Mouse (Mus musculus) thymus, adult 2 months (tissue): ENCODE measurements around the gene Slamf6. TPM values are rescaled to one million over a fixed set of nuclear protein-coding genes. Genes with fewer than 3 reads are reported as not detected.
A peak's percentile ranks its signal among the peaks of the same experiment; 100 is the strongest.
"Not testable (repeated sequence)": the region's sequence is repeated elsewhere in the genome, so short reads cannot be mapped to it uniquely, and the experiment has no call there.

Experiments
- DNase-seq: peaks from one replicate; pipeline ENCODE4 v3.0.0; 2021
- H3K27ac ChIP-seq: fragments of 200-500 bp; 2 replicates; pipeline ENCODE4 v1.5.1; 2012; ENCODE audit warnings: low read length, control low read depth; ENCODE audit not compliant: control insufficient read depth, insufficient read depth
- H3K27me3 ChIP-seq: fragments of 200-500 bp; 2 replicates; pipeline ENCODE4 v1.6.1; 2012; ENCODE audit warnings: mild to moderate bottlenecking, low read length, moderate library complexity, mixed read lengths; ENCODE audit not compliant: control insufficient read depth, insufficient read depth
- H3K36me3 ChIP-seq: fragments of 200-500 bp; 2 replicates; pipeline ENCODE4 v1.6.1; 2012; ENCODE audit warnings: mild to moderate bottlenecking, low read length, moderate library complexity; ENCODE audit not compliant: control insufficient read depth, insufficient read depth
- H3K4me1 ChIP-seq: fragments of 200-500 bp; replicated peaks from 2 replicates; pipeline ENCODE4 v1.6.1; 2012; ENCODE audit warnings: low read length; ENCODE audit not compliant: control insufficient read depth, insufficient read depth
- H3K4me3 ChIP-seq: fragments of 200-500 bp; 2 replicates; pipeline ENCODE4 v1.5.1; 2012; ENCODE audit warnings: mild to moderate bottlenecking, low read length, control low read depth, moderate library complexity; ENCODE audit not compliant: control insufficient read depth, insufficient read depth
- CTCF ChIP-seq: fragments of 200-500 bp; IDR thresholded peaks from 2 replicates; pipeline ENCODE4 v1.5.1; 2012; ENCODE audit warnings: mild to moderate bottlenecking, control low read depth, low read length, moderate library complexity, borderline replicate concordance; ENCODE audit not compliant: control insufficient read depth, poor library complexity, insufficient read depth; ENCODE audit errors: extremely low read depth
- POLR2A ChIP-seq: fragments of 200-500 bp; IDR thresholded peaks from 2 replicates; pipeline ENCODE4 v1.6.1; 2012; ENCODE audit warnings: mild to moderate bottlenecking, low read length, control low read depth, moderate library complexity; ENCODE audit not compliant: control insufficient read depth, poor library complexity, insufficient read depth; ENCODE audit errors: extremely low read depth
- WGBS: fragments of 180-500 bp; shearing (Covaris S2); methylation state at CpG from one replicate; pipeline ENCODE4 v1.1.7; 2018; 5-methylcytosine and 5-hydroxymethylcytosine counted together
- polyA plus RNA-seq: library from polyadenylated mRNA; depleted of rRNA; stranded (reverse); fragments of >200 nt; gene quantifications from 2 replicates; pipeline ENCODE4 v1.2.3, GENCODE M21; 2012; rRNA removed

Gene Slamf6
- polyA plus RNA-seq: 46.6 and 52.0 TPM in 2 replicates

GRCm38 (mm10) chr1:171917305-171918039 lies at the start of gene Slamf6:
Gene Slamf6 (plus strand): TSS chr1:171917515.
- Histone ChIP-seq H3K4me1 (peaks cover 26% of the 10 kb centered on the region), H3K36me3 (peaks cover 8% of the 10 kb centered on the region; the same call in 1 of the 2 replicates), H3K27me3 (no peaks in the 10 kb centered on the region), H3K27ac (peak within 1 kb of the TSS; percentile 93), H3K4me3 (peak within 1 kb of the TSS; percentile 58)
- WGBS: 7% methylated on average over 14 of the region's 14 CpGs
- DNase-seq: peak; percentile 61
- no peak for TF ChIP-seq CTCF
- TF ChIP-seq POLR2A: peak; percentile 19; the same call in 1 of the 2 replicates

DNA sequence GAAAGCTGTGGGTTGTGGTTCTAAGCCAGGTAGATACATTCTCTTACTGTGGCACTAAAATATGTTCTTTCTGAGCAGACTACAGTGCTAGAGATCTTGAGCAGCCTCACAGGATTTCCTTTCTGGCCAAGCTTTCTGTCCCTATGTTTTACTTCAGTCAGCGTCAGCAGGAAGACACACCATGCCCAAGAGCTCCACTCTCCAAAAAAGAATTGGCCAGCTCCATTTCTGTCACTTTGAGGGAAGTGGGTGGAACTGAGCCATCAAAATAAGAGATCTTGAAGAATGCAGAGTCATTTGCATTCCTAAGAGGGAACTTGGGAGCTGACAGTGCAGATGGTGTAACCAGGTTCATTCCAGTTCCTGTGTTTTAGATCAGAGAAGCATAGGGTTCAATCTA lies 30.3 kb upstream of the Slamf6 start:
- no peak overlapping the region for H3K4me3 ChIP-seq
- no peak for DNase-seq
- H3K36me3 ChIP-seq: peaks cover 37% of the 10 kb centered on the region
- no peak overlapping the region for H3K27ac ChIP-seq
- no peaks in the 10 kb centered on the region for H3K4me1 ChIP-seq
- no peak for TF ChIP-seq POLR2A
- no peak for TF ChIP-seq CTCF
- H3K27me3 ChIP-seq: no peaks in the 10 kb centered on the region
- WGBS: 95% methylated on average over 1 of the region's 1 CpGs

GRCm38 (mm10) chr1:171895364-171895763 lies 22.0 kb upstream of the Slamf6 start, which contains the start of gene Gm10521:
Gene Gm10521 (plus strand): TSS chr1:171895664.
- not testable (repeated sequence) for H3K36me3 ChIP-seq, DNase-seq, H3K27ac ChIP-seq, H3K27me3 ChIP-seq, H3K4me1 ChIP-seq, H3K4me3 ChIP-seq
- 98% methylated on average over 5 of the region's 5 CpGs for WGBS

DNA sequence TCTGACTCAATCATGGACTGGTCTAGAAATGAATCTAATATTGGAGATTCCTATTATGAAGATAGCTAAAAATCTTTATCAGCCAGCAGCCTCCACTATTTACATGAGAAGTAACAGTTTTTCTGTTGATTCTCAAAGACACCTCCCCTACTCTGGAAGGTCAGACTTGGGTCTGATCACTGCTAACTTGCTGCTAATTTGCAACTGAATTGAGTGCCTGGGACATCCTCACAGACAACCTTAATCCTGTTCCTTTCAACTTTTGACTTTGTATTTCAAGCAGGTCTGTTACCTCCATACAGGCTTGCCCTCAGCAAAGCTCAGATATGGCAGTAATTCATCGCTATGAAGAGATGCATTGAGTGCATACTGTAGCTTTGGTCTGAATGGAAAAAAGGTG lies 13.3 kb upstream of the Slamf6 start:
- Histone ChIP-seq H3K36me3 (no peaks in the 10 kb centered on the region), H3K4me3 (no peak overlapping the region), H3K4me1 (0 out of 2 replicates have a peak, but pooled peaks cover 2% of the 10 kb centered on the region), H3K27me3 (no peaks in the 10 kb centered on the region), H3K27ac (no peak overlapping the region)
- TF ChIP-seq CTCF (no peak), POLR2A (no peak)
- WGBS: 98% methylated on average over 1 of the region's 1 CpGs
- no peak for DNase-seq

DNA sequence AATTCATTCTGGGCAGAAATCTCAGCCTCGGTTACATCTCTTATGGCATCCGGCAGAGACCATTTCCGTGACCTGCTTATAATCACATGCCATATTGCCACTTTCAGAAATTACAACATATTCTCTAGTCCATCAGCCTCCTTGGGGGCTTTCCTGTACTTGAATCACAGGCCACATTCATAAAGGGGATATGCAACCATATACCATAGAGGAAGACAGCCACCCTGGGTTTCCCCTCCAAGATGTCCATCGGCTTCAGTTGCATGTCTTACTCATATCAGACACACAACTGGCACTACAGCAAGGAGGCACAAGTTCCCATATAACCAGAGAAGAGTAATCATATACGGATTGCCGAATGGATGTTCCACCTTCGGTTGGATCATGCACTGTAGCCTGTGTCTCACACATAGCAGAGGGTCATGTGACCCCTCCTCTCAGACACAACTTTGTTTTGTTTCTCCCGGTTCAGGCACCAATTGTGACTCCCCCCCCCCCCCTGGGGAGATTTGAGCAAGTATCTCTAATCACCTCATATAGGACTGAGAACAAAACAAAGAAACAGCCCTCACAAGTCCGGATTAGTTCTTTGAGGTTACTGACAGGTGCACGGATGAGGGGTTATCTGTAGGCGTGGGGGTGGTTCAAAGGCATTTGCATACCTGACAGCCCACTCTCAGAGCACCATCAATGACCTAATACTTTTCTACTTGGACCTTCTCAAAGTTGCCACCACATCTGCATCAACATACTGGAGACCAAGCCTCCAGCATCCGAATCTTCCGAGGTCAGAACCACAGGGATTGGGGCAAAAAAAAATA lies 1.5 kb upstream of the Slamf6 start:
- H3K36me3 ChIP-seq: peaks cover 17% of the 10 kb centered on the region; the same call in 1 of the 2 replicates
- H3K27me3 ChIP-seq: no peaks in the 10 kb centered on the region
- DNase-seq: peak; percentile 39
- peak overlapping the region; percentile 74 for H3K27ac ChIP-seq
- H3K4me3 ChIP-seq: no peak overlapping the region; the same call in 1 of the 2 replicates
- H3K4me1 ChIP-seq: peaks cover 21% of the 10 kb centered on the region
- 57% methylated on average over 13 of the region's 13 CpGs for WGBS
- TF ChIP-seq CTCF: no peak
- TF ChIP-seq POLR2A: no peak

DNA sequence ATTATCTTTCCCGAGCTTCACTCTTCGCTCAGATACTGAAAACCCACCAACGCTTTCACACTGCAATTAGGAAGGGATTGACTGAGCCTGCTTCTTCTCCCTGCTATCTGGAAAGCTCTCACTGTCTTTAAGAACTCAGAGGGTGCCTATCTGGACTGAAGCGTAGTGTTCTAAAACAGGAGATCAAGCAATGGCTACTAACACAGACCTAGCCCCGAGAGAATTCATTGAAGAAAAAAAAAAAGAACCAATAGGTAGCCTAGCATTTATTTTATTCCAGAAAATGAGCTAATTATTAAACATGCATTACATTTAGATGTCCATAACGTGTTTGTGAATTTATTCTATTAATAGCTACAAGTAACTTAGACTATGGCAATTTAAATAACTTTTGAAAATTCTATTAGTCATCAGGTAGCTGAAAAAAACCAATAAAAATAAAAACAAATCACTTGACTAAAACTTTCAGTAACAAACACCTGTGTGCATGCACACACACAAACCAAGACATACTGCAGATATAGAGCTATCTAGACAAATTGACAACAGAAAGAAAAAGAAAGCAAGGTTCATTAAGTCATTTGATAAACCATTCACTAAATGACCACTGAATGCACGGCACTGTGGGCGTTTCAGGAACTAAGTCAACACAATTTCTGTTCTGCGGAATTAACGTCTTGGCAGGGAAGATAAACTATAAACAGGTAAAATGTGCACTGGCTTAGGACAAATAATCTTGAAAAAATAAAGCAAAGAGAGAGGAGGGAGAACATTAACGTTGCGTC lies 1.0 kb downstream of the Slamf6 start:
- peak overlapping the region; percentile 93; the same call in 1 of the 2 replicates for H3K27ac ChIP-seq
- H3K4me1 ChIP-seq: peaks cover 29% of the 10 kb centered on the region
- DNase-seq: no peak
- H3K27me3 ChIP-seq: no peaks in the 10 kb centered on the region
- H3K4me3 ChIP-seq: peak overlapping the region; percentile 58
- WGBS: 26% methylated on average over 12 of the region's 12 CpGs
- TF ChIP-seq POLR2A: no peak
- TF ChIP-seq CTCF: no peak
- no peaks in the 10 kb centered on the region for H3K36me3 ChIP-seq
